Mouse (Mus musculus) layer of hippocampus, postnatal 25 days (tissue): ENCODE results near the gene Lima1. TPM values are rescaled to one million over a fixed set of nuclear protein-coding genes. Genes with fewer than 3 reads are reported as not detected.

ENCODE experiments used
- DNase-seq, 2 experiments: peaks; one replicate each; pipeline ENCODE4 v3.0.0; 2022; ENCODE audit warnings: mixed read lengths in 2 of 2, low spot score in 1 of 2; ENCODE audit errors: extremely low spot score in 1 of 2
- total RNA-seq, 2 experiments: library from RNA; stranded (reverse); gene quantifications; 2 replicates each; pipeline ENCODE4 v1.2.3; 2021

Lima1 gene
- total RNA-seq, 2 experiments from 2014 or later = 10.1 to 13.8 TPM

DNA sequence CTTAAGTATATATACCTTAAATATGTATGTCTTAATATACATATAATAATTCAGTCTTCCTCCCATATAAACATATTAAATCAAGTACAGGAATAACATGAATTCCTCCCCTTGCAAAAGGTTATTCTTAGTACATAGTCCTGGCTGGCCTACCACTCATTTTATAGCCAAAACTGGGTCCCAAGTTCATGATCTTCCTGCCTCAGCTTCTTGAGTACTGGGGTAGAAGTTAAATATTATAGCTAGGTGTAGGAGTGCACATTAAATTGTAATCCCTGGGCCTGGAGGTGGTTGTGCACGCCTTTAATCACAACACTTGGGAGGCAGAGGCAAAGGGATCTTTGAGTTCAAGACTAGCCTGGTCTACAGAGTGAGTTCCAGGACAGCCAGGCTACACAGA, 106.5 kb downstream of the Lima1 start:
- DNase-seq = no peak

DNA sequence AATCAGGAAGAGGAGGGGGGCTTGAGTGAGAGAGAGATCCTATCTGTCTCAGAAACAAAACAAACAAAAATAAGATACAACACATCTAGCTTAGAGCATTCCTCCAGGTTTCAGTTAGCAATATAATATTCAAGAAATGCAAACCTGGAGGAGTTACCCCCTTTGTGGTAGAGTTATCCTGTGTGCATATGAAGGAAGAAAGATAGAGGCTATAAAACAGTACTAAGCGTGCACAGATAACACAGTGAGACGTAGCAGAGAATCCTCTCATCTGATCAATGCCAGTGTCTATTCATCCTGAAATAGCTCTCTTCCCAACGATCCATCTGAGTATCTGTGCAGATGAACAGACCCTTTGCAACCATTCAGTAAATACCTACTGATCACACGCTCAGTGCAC, 107.8 kb downstream of the Lima1 start:
- DNase-seq = no peak

DNA sequence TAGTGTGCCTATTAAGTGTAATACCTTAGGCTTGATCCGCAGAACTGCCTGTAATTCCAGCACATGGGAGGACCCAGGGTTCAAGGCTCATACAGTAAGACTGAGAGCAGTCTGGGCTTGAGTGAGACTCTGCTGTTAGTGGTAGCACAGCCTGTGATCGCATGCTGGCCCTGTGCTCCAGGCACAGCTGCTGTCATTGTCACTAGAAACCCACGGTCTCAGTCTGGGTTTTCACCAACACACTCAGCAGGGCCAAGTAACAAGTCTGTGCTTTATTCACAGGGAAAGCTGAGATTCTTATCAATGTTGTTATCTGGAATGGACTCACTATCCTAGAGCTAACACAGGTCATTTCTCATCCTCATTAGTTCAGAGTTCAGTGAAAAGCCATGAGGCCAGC, 121.1 kb downstream of the Lima1 start:
- DNase-seq = no peak

DNA sequence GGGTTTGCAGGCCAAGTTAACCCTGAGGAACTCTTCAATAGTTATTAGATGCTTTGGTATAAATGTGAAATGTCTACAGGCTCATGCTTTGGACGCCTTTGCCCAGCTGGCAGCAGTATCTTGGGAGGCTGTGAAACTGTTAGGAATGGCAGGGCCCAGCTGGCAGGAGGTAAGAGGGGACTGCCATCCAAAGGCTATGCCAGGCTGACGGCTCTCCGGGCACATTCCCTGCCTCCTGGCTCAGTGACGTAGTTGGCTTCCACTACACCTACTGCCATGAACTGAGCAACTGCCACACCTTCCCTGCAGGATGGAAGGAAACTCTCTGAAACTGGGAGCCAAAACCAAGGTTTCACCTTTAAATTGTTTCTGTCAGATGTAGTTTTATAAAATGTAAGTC, 135.0 kb downstream of the Lima1 start:
- no peak for DNase-seq

DNA sequence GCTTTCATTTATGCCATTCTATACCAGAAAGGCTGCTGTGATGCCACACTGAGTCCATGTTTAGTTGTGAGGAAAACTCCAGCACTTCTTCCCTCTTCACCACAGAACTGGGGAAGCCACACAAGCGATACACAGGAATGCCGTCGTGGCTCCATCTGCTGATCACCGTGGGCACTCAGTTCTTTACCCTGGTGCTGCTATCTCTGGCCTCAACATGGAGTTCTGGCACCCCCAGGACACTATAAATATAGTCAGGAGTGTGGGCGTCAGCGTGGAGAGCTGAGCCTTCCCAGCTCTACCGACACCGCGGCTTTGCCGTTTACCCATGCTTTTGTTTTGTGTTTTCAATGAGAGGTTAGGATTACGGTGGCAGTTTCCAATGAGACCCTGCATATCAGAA, 138.6 kb downstream of the Lima1 start:
- no peak for DNase-seq

DNA sequence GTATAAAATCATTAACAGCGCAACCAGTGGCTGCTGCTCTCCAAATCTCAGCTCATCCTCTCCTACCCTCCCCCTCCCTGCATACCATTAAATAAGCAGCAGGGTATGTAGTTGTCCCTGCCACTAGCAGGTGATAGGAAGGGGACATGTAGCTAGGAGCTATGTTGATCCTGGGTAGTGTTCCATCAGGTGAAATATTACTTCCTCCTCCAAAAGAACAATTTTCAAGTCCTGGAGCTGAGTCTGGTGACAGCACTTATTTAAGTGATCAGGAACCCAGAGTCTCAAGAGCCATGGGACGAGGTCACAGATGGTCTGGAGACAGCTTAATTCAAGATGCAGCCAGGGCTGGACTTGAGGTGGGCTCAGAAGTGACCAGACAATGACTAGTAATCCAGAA, 139.6 kb downstream of the Lima1 start:
- DNase-seq = peak; percentile 100

DNA sequence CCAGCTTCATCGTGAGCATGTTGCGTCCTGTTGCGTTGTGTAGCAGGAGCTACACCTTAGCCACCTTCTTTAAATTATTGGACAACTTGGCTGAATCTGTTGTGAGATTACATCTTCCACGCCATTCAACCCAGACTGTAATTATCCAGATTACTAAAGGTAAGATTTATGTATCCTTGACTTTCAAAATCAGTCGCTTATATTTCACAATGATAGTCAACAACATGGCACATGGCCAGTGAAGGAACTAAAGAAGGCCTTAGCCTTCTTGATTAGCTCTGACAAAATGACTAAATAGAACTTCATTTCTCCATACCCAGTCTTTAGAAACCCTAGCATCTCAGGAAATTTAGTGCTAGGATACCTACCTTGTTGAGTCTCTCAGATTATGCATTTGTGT, 142.1 kb downstream of the Lima1 start:
- DNase-seq = no peak

DNA sequence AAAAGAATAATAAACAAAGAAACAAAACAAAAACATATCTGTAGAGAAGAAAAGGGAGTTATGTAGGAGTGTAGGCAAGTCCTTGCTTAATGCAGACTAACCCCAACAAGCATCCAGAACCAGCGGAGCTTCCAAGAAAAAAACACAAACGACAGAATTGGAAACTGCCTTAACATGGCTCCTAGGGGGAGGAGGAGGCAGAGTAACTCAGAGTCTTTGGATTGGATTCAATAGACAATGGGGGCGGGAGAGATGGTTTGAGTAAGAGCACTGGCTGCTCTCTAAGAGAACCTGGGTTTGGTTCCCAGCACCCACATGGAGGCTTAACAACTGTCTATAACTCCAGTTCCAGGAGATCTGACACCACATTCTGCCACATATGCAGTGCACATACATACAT, 143.6 kb downstream of the Lima1 start:
- no peak for DNase-seq

DNA sequence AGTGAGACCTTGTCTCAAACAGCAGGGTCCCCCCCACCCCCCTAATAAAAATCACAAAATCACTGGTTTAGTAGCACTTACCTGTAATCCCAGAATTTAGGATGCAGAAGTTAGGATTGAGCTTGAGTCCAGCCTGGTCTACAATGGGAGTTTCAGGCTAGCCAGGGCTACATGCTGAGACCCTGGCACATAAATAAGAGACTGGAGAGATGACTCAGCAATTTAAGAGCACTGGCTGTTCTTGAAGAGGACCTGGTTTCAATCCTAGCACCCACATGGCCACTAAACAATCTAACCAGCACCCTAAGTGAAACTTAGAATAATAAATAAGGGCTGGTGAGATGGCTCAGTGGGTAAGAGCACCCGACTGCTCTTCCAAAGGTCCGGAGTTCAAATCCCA, 144.1 kb downstream of the Lima1 start:
- DNase-seq = no peak

DNA sequence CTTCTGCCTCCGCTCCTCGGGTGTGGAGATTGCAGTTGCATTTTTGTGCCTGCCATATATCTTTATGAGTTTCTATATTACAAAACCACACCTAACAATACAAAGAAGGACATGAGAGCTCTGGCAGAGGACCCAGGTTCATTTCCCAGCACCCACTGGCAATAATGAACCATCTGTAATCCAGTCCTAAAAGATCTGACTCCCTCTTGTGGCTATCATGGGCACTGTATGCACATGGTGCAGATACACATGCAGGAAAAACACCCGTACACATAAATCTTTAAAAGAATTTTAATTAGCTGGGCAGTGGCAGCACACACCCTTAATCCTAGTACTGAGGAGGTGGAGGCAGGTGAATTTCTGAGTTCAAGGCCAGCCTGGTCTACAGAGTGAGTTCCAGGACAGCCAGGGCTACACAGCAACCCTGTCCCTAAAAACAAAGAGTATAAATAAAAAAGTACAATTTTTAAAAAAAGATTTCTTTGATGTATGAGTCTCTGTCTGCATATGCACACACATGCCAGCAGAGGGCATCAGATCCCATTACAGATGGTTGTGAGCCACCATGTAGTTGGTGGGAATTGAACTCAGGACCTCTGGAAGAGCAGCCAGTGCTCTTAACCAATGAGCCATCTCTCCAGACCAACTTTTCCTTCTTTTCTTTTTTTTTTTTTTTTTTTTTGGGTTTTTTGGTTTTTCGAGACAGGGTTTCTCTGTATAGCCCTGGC, 146.0 kb downstream of the Lima1 start:
- DNase-seq = no peak

Other genes starting within 250 kb of the Lima1 start
- gene Racgap1, start 223.8 kb downstream of the Lima1 start, total RNA-seq = 1 to 10 TPM; 4.4 to 6.2 TPM
- gene Asic1, start 205.1 kb downstream of the Lima1 start, total RNA-seq = 10 to 100 TPM; 29.6 to 32.0 TPM
- gene Smarcd1, start 173.3 kb downstream of the Lima1 start, total RNA-seq = 100 to 1,000 TPM; 101 to 117 TPM
- gene Gm17349, start 170.0 kb downstream of the Lima1 start, total RNA-seq = 1 to 10 TPM; 5.3 to 9.0 TPM
- 100 to 1,000 TPM; 128 to 145 TPM for gene Gpd1, start 157.9 kb downstream of the Lima1 start, total RNA-seq
- gene Cox14, start 149.8 kb downstream of the Lima1 start, total RNA-seq = 100 to 1,000 TPM; 124 to 135 TPM
- gene Cers5, start 102.6 kb downstream of the Lima1 start, total RNA-seq = 10 to 100 TPM; 29.0 to 34.0 TPM
- under 1 TPM; 0.02 to 0.07 TPM for gene Fam186a, start 91.6 kb upstream of the Lima1 start, total RNA-seq
- gene Larp4, start 94.6 kb upstream of the Lima1 start, total RNA-seq = 10 to 100 TPM; 46.1 to 52.1 TPM
- 10 to 100 TPM; 52.5 to 54.3 TPM for gene Dip2b, start 163.2 kb upstream of the Lima1 start, total RNA-seq